Mouse (Mus musculus) cerebellum, adult (tissue): ENCODE measurements around the gene Galnt17.
A peak's percentile ranks its signal among the peaks of the same experiment; 100 is the strongest.

Experiments used
- ATAC-seq: cut with Nextera tagmentation; 2 replicates; pipeline ENCODE4 v1.9.2; 2017; ENCODE audit warnings: mild to moderate bottlenecking, moderate library complexity, mixed read lengths; ENCODE audit not compliant: insufficient number of reproducible peaks, low FRiP score, low TSS enrichment

Galnt17 gene

GRCm38 (mm10) chr5:130950421-130950820, 357.9 kb downstream of the Galnt17 start:
- no peak for ATAC-seq

- no peak for ATAC-seq
Observed at GRCm38 (mm10) chr5:130949710-130950109, 358.6 kb downstream of the Galnt17 start.

GRCm38 (mm10) chr5:130938911-130939608, 369.2 kb downstream of the Galnt17 start:
- ATAC-seq = peak; percentile 68; the same call in 1 of the 2 replicates

GRCm38 (mm10) chr5:130938274-130938741, 370.0 kb downstream of the Galnt17 start:
- ATAC-seq = no peak

GRCm38 (mm10) chr5:130930999-130931398, 377.3 kb downstream of the Galnt17 start:
- no peak for ATAC-seq

GRCm38 (mm10) chr5:130927794-130928149, 380.5 kb downstream of the Galnt17 start:
- ATAC-seq = no peak

GRCm38 (mm10) chr5:130927138-130927793, 381.0 kb downstream of the Galnt17 start:
- ATAC-seq = no peak

GRCm38 (mm10) chr5:130925681-130926080, 382.6 kb downstream of the Galnt17 start:
- no peak for ATAC-seq

- no peak for ATAC-seq
Observed at GRCm38 (mm10) chr5:130924245-130924827, 384.0 kb downstream of the Galnt17 start.

- no peak for ATAC-seq
Observed at GRCm38 (mm10) chr5:130919969-130920368, 388.3 kb downstream of the Galnt17 start.

GRCm38 (mm10) chr5:130914606-130915005, 393.7 kb downstream of the Galnt17 start:
- no peak for ATAC-seq

GRCm38 (mm10) chr5:130911551-130911950, 396.7 kb downstream of the Galnt17 start:
- ATAC-seq = no peak

GRCm38 (mm10) chr5:130901736-130902135, 406.6 kb downstream of the Galnt17 start:
- no peak for ATAC-seq

GRCm38 (mm10) chr5:130895991-130896390, 412.3 kb downstream of the Galnt17 start:
- ATAC-seq = no peak

GRCm38 (mm10) chr5:130891735-130892134, 416.6 kb downstream of the Galnt17 start:
- ATAC-seq = no peak

- ATAC-seq = no peak
Observed at GRCm38 (mm10) chr5:130880331-130880730, 428.0 kb downstream of the Galnt17 start.

GRCm38 (mm10) chr5:130875391-130875790, 432.9 kb downstream of the Galnt17 start:
- 0 out of 2 replicates have a peak, but pooled peaks have one; percentile 18 for ATAC-seq

GRCm38 (mm10) chr5:130871086-130871485, 437.2 kb downstream of the Galnt17 start:
- peak; percentile 92 for ATAC-seq

GRCm38 (mm10) chr5:130869869-130870268, 438.4 kb downstream of the Galnt17 start:
- no peak for ATAC-seq

- ATAC-seq = 0 out of 2 replicates have a peak, but pooled peaks have one; percentile 23
Observed at GRCm38 (mm10) chr5:130862302-130862701, 446.0 kb downstream of the Galnt17 start.

- ATAC-seq = no peak
Observed at GRCm38 (mm10) chr5:130859736-130860135, 448.6 kb downstream of the Galnt17 start.
